Mouse (Mus musculus) liver, adult 2 months (tissue): ENCODE measurements around the gene Sez6l.

Experiments
- CTCF ChIP-seq: fragments of 200-500 bp; IDR thresholded peaks from 2 replicates; pipeline ENCODE4 v1.5.1; 2011; ENCODE audit warnings: low read depth, low read length, control low read depth
- POLR2A ChIP-seq: fragments of 200-500 bp; IDR thresholded peaks from 2 replicates; pipeline ENCODE4 v1.6.1; 2011; ENCODE audit warnings: low read length, control low read depth; ENCODE audit not compliant: insufficient read depth; ENCODE audit errors: extremely low read depth

DNA sequence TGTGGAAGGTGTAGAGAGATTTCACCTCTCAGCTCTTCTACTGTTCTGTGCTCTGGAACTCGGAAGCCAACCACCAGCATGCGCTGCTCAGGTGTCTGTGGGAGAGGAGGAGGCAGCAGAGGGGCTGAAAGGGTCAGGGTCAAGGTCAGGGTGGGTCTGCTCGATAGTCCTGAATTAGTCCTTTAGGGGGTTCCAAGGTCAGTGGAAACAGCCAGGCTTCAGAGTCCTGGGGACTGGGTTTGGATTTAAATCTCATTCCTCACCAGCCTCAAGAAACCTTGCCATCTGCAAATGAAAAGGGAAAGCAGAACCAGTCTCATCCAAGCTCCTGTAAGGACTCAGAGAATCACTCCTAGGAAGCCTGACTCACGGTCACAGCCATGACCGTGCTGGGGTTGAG, 67.1 kb downstream of the Sez6l start:
- no peak for TF ChIP-seq CTCF
- TF ChIP-seq POLR2A, result no peak
